Mouse (Mus musculus) ES-E14 (cell line): ENCODE measurements at regions not wholly inside any gene's neighbourhood (a gene's known extent, or its start where the extent isn't known, plus 50 kb on each side); places are given as distances from the start of the nearest gene placed in this dataset.

Source experiments
- DNase-seq: peaks from one replicate; pipeline ENCODE4 v3.0.0-alpha.2; 2013; ENCODE audit warnings: low read depth, low spot score
- H3K27ac ChIP-seq: 2 replicates; pipeline ENCODE4 v1.5.1; 2012; ENCODE audit warnings: low read depth, mild to moderate bottlenecking, low read length, moderate library complexity, mixed read lengths; ENCODE audit not compliant: poor library complexity, insufficient read depth, severe bottlenecking
- H3K36me3 ChIP-seq: 2 replicates; pipeline ENCODE4 v1.6.1; 2012; ENCODE audit warnings: mild to moderate bottlenecking, low read length, moderate library complexity, mixed read lengths; ENCODE audit not compliant: control insufficient read depth, poor library complexity, insufficient read depth, severe bottlenecking
- H3K4me1 ChIP-seq, 2 experiments: fragments of 150-350 bp in 1 of 2; sonication (generic) in 1 of 2; 2 replicates each; pipeline ENCODE4 v1.6.1; 2012; ENCODE audit warnings: low read length in 2 of 2, mild to moderate bottlenecking in 1 of 2, mixed read lengths in 1 of 2; ENCODE audit not compliant: control insufficient read depth in 2 of 2, insufficient read depth in 2 of 2, poor library complexity in 1 of 2
- H3K4me3 ChIP-seq, 2 experiments: fragments of 150-350 bp in 1 of 2; sonication (generic) in 1 of 2; 2 replicates each; pipeline ENCODE4 v1.5.1; 2012; ENCODE audit warnings: low read length in 2 of 2, low read depth in 1 of 2, mild to moderate bottlenecking in 1 of 2, mixed read lengths in 1 of 2; ENCODE audit not compliant: insufficient read depth in 1 of 2, poor library complexity in 1 of 2, severe bottlenecking in 1 of 2
- H3K9ac ChIP-seq: 2 replicates; pipeline ENCODE4 v1.6.1; 2012; ENCODE audit warnings: low read depth, mild to moderate bottlenecking, low read length, mixed read lengths; ENCODE audit not compliant: poor library complexity, insufficient read depth, severe bottlenecking
- H3K9me3 ChIP-seq: fragments of 150-350 bp; sonication (generic); 2 replicates; pipeline ENCODE4 v1.6.1; 2012; ENCODE audit warnings: low read depth, mild to moderate bottlenecking, low read length; ENCODE audit not compliant: control insufficient read depth, insufficient read depth
- CHD2 ChIP-seq: IDR thresholded peaks from 2 replicates; pipeline ENCODE4 v1.6.1; 2014; ENCODE audit warnings: mild to moderate bottlenecking, low read depth, low read length, inconsistent platforms
- HCFC1 ChIP-seq: IDR thresholded peaks from 2 replicates; pipeline ENCODE4 v1.6.1; 2012; ENCODE audit warnings: low read length, inconsistent platforms, borderline replicate concordance; ENCODE audit not compliant: insufficient read depth
- MAFK ChIP-seq: IDR thresholded peaks from 2 replicates; pipeline ENCODE4 v1.6.1; 2014; ENCODE audit warnings: mild to moderate bottlenecking, low read depth, low read length, inconsistent platforms; ENCODE audit not compliant: insufficient read depth
- ZC3H11A ChIP-seq: IDR thresholded peaks from 2 replicates; pipeline ENCODE4 v1.6.1; 2012; ENCODE audit warnings: low read depth, mild to moderate bottlenecking, inconsistent platforms, low read length, borderline replicate concordance
- ZNF384 ChIP-seq: IDR thresholded peaks from 2 replicates; pipeline ENCODE4 v1.6.1; 2012; ENCODE audit warnings: low read depth, low read length, inconsistent platforms
- in situ Hi-C, 2 experiments: fragments of 600-800 bp; cut with MboI; formaldehyde crosslinking; loops; one replicate each; pipeline ENCODE4 v1.15.1; 2025; ENCODE audit warnings: low sequenced_read_pairs in 2 of 2, inconsistent platforms in 1 of 2; ENCODE audit not compliant: unreplicated experiment in 2 of 2

DNA sequence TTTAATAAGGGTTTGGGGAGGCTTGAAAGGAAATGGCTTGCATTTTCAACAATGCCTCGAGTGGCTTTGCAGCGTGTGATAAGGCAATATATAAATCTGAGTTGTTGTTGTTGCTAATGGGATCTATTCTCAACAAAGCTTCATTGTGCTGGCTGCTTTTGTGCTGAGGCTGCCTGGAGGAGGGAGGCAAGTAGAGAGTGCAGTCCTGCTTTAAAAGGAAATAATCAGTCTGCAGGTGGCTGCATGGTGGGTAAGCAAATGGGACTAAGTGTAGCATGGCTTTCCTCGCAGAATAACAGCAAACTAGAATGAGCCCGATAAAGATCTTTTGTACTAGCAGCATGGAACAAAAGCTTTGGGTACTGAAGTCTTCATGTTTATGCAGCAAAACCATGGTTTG is 257.4 kb upstream of the Negr1 start:
- DNase-seq: no peak
- Histone ChIP-seq H3K4me1 (no peaks in the 10 kb centered on the region; a peak in 1 of 4 replicates), H3K4me3 (no peak overlapping the region), H3K36me3 (no peaks in the 10 kb centered on the region), H3K27ac (no peak overlapping the region), H3K9ac (no peak overlapping the region), H3K9me3 (no peaks in the 10 kb centered on the region)
- no peak for TF ChIP-seq CHD2
- no peak for TF ChIP-seq HCFC1
- TF ChIP-seq ZC3H11A: no peak
- TF ChIP-seq ZNF384: no peak
- no peak for TF ChIP-seq MAFK
- in situ Hi-C loops: no loop called here

DNA sequence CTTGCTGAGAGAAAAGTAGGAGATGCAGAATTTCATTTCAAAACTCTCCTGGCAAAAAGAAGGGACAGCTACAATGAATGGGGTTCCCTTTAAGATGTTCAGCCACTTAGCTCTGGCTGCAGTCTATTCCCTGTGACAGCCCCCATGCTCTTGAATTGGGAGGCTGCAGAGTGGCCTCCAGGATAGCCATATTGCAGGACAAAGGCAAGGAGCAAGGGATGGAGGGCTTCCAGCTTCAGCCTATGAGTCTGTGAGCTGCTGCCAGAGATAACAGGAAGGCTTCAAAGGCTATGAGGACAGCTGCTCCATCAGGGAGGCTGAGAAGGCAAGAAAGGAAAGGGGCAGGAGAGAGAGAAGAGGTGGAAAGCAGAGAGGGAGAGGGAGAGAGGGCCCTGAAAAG is 256.5 kb upstream of the Negr1 start:
- TF ChIP-seq ZNF384 (no peak), CHD2 (no peak)
- H3K27ac ChIP-seq: no peak overlapping the region
- no peak overlapping the region for H3K4me3 ChIP-seq
- H3K36me3 ChIP-seq: no peaks in the 10 kb centered on the region
- no peak for DNase-seq
- no peak overlapping the region for H3K9ac ChIP-seq
- in situ Hi-C loops: no loop called here
- no peaks in the 10 kb centered on the region for H3K9me3 ChIP-seq
- H3K4me1 ChIP-seq: no peaks in the 10 kb centered on the region; a peak in 1 of 4 replicates

DNA sequence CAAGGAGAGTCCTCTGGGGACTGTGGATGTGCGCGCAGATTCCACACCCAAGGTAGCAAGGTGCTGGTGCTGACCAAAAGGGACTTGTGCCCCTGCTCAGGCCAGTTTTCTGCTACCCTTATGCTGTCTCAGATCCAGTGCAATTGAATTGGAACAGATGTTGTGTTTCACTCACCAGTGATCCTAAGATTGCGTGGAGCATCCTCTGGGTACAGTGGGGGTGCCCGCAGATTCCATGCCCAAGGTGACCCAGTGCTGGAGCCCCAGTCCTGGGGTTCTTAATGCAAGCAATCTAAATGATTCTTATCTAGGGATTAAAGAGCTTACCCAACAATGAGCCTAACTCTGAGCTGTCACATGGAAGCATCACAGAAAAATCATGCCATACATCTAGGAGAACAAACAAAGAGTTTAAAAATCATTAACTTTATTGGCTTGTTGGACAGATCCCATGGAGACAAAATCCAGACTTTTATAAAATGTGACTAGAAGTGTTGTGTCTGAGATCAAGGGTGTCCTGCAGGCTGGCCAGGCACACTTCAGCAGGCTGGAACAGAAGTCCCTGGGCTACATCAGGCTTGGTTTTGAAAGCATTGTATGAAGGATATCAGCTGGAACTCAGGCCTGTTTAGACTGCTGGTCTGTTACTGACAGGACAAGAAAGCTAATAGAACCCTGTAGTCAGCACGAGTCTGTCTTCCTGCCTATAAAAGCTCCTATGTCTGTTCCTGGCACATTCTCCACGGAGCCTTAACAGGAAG is 226.4 kb upstream of the Negr1 start:
- Histone ChIP-seq H3K9me3 (no peaks in the 10 kb centered on the region), H3K27ac (no peak overlapping the region), H3K4me1 (no peaks in the 10 kb centered on the region), H3K36me3 (no peaks in the 10 kb centered on the region), H3K4me3 (no peak overlapping the region), H3K9ac (no peak overlapping the region)
- in situ Hi-C loops: no loop called here
- DNase-seq: no peak
- TF ChIP-seq ZC3H11A (no peak), CHD2 (no peak), MAFK (no peak), ZNF384 (no peak), HCFC1 (no peak)

- H3K36me3 ChIP-seq: no peaks in the 10 kb centered on the region
- no peak for TF ChIP-seq ZNF384
- no peak for TF ChIP-seq ZC3H11A
- no peak for TF ChIP-seq CHD2
- no peak for TF ChIP-seq MAFK
- no peak overlapping the region for H3K27ac ChIP-seq
- in situ Hi-C loops: no loop called here
- no peaks in the 10 kb centered on the region for H3K9me3 ChIP-seq
- H3K9ac ChIP-seq: no peak overlapping the region
- H3K4me1 ChIP-seq: no peaks in the 10 kb centered on the region
- no peak overlapping the region for H3K4me3 ChIP-seq
- DNase-seq: no peak
Observed at GRCm38 (mm10) chr3:156341484-156341883, 220.1 kb upstream of the Negr1 start.

DNA sequence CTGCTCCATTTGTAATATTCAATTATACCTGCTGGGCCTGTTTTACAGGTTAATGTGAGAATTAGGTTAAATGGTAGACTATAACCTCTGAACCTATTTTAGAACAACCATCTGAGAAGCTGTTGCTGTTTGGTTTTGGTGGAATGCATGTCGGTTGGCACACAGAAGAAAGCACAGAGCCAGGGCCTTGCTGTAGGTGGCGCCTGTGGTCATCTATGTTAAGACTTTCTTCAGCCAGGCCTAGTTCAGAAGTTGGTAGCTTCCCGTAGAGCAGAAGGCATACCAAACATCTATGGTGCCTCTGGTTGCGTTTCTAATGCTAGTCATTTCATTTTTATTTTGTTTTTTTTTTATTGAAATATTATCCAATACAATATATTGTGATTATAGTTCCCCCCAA is 209.9 kb upstream of the Negr1 start:
- no peaks in the 10 kb centered on the region for H3K36me3 ChIP-seq
- H3K9me3 ChIP-seq: no peaks in the 10 kb centered on the region
- no peak overlapping the region for H3K27ac ChIP-seq
- in situ Hi-C loops: no loop called here
- H3K9ac ChIP-seq: no peak overlapping the region
- no peak for DNase-seq
- no peaks in the 10 kb centered on the region for H3K4me1 ChIP-seq
- no peak overlapping the region for H3K4me3 ChIP-seq
- TF ChIP-seq ZC3H11A (no peak), CHD2 (no peak), ZNF384 (no peak), MAFK (no peak), HCFC1 (no peak)
